Mouse (Mus musculus) right cerebral cortex, adult 2 months (tissue): ENCODE results near the gene Ror1.

Source experiments
- DNase-seq, 2 experiments: peaks; one replicate each; pipeline ENCODE4 v3.0.0; 2021 to 2022; ENCODE audit warnings: low spot score in 2 of 2

The Ror1 gene

DNA sequence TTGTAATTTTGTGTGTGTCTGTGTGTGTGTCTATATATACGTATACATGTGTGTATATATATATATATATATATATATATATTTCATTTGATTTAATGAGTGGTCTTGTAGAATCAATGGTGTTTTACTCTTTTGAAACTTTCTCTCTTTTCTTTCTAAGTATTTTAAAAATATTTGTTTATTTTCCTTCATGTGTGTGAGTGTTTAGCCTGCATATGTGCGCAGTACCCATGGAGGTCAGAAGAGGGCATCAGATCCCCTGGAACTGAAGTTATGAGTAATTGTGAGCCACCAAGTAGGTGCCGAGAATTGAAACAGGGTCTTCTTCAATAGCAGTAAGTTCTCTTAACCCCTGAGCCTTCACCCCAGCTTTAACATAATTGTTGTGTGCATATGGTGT is 20.8 kb downstream of the Ror1 start:
- no peak for DNase-seq

DNA sequence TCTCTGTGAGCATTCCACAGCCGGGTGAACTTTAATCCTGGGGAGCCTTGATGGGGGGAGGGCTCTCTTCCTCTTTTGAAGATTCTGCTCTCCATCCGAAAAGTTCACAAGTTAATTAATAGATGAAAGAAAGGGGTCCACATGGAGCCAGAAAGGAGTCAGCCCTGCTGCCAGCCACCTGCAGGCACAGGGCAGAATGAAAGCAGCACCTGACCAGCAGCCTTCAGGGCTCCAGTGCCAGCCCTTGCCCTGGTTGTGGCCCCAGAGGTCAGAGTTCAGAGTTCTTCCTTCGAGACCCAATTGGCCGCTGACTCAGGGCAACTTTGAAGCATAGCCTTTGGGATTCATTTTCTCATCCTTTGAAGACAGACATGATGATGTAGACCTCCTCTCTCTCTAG is 23.1 kb downstream of the Ror1 start:
- no peak for DNase-seq

DNA sequence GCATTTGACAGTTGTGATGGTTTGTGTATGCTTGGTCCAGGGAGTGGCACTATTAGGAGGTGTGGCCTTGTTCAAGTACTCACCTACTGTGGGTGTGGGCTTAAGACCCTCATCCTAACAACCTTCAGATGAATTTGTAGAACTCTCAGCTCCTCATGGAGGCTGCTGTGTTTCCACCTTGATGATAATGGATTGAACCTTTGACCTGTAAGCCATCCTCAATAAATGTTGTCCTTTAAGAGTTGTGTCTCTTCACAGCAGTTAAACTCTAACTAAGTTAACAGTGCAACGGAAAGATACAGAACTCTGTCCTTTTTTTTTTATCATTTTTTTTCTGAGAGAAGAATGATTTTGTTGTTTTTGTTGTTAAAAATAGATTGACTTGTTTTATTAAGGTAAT is 23.8 kb downstream of the Ror1 start:
- DNase-seq: no peak

DNA sequence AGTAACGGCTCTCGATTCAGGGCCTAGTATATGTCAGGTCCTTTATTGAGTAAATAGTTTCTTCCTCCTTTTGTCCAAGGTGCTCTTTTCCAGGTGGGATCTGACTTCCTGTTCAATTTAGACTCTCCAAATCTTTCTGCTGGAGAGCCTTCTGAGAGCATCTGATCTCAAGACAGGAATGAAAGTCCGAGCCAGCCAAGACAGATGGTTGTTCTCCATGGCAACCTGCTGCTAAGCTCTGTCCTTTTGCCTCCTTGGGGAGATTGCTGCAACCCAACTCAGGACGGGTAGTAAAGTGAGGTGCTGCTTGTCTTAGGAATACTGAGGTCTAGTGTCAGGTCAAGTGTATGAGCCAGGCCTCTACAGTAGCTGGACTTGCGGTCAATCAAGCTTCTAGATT is 25.0 kb downstream of the Ror1 start:
- no peak for DNase-seq

DNA sequence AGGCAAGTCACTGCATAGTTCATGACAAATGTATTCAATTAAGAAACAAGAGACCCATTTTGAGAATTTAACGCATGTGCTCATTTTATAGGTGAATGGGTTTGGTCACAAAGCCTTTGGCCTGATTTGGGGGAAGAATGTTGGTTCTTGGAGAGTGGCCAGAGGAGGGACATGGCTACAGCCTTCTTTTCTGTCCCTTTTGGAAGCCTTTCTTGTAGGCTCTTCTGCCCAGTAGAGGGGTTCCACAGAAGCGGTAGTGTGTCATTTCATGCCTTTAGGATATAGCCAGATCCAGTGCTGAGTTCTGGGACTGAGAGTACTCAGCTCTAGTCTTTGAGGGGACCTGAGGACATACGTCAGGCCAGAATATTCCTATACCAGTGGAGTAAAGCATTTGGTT is 26.8 kb downstream of the Ror1 start:
- DNase-seq: no peak

DNA sequence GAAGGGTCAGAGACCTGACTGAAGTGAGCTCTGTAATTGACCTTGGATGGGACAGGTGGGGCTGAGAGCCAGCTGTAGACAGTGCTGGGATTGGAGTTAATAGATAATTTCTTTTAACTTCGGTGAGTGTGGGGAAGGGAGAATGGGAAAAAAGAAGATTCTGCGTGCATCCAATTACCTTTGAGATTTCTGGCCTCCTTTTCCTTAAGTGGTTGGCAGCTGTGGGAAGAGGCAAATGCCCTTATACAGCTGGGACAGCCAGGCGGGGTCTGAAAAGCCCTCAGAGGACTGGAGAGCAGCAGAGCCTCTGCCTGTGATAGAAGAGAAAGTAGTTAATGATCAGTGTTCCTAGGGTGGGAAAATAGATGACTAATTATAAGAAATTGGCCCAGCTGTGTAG is 27.9 kb downstream of the Ror1 start:
- no peak for DNase-seq

DNA sequence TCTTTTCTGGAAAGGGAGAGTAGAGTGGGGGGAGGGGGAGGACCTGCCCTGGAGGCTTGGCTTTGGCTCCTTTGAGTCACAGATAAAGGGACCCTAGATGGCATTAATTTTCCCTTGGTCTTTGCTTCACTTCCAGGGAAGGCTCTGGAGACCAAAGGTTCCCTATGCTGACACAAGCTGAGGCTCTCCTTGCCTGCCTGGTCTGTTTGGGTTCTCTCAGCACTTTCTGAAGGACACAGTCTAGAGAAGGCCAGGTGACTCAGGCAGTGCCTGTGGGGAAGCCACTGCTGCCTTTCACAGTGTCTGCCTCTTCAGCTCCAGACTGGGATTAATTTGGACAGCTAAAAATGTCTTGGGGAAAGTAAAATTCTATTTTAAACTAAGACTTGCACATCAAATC is 28.5 kb downstream of the Ror1 start:
- no peak for DNase-seq

DNA sequence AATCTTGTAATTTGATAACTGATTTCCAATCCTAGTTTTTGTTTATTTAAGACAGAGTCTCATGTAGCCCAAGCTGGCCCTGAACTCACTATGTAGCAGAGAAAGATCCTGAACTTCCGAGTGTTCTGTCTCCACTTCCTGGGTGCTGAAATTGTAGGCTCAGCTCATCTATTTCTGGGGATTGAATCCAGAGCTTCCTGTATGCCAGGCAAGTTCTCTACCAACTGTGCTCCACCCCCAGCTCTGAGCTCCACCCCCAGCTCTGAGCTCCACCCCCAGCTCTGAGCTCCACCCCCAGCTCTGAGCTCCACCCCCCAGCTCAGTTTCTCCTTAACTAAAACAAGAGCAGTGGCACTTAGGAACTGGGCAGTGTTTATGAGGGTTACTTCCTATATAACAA is 29.3 kb downstream of the Ror1 start:
- DNase-seq: no peak

DNA sequence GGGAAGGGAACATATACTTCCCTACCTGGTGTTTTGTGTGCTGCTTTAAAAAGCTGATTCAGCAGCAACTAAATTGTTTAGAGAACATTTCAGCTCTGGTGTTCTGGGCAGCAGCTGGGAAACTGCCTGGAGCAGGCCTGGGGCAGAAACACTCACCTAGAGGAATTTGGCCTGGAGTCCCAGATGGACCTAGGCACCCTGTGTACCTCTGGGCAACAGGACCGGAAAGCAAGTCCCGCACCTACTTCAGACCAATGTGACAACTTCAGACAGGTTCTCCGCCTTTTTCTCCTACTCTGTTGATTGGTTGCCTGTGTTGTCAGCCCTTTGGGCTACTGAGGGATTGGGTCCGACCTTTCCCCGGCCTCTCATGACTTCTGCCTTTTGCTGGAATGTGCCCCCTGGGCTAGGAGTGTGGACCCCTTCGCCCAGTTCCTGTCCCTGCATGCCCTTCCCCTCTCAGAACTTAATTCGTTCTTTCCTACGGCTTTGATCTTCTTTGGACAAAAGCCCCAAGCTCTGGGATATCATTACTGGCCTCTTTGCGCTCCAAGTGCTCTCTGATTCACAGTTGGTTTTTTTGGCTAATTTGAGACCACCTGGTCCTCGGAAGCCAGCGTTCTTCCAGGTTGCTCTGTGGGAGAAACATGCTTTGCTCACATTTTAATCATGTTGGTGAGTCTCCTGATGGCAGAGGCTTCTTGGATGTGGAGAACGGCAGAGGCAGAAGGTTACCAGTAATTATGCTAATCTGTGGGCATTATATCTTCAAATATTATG is 31.1 kb downstream of the Ror1 start:
- no peak for DNase-seq

DNA sequence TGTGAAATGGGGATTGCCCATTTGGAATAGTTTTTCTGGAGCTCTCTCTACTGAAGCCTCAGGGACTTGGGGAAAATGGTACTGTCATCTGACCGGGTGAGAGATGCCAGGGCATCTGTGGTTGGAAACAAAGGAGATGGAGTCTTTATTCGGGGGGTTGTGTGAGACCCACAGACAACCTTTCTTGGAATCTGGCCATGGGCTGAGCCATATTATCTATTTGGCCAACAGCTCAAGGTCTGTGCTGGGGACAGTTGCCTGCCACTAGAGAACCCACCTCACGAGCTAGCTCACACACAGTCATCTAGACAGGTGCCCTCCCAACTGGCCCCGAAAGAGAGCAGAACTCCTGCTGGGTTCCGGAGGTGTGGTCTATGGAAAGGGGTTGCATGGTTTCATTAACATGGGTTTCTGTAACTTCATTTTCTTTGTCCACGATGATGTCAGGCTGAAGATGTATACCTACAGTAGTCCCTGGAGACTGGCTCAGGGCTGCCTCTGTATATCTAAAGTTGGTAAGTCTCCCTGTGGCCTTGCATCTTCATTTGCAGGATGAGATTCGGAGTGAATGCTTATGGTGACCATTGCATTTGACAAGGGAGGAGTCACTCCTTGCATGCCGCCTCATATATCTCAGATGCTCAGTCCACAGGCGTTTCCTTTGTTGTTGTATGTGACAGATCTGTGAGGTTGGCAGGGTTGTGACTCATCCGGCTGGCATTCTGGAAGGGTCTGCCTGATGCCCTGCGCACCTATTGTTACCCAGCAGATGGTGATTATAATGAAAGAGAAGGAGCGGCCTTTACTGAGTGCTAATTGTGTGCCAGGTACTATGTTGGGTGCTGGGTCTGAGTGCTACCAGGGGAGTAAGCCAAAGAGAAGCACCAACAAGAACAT is 32.7 kb downstream of the Ror1 start:
- DNase-seq: no peak

DNA sequence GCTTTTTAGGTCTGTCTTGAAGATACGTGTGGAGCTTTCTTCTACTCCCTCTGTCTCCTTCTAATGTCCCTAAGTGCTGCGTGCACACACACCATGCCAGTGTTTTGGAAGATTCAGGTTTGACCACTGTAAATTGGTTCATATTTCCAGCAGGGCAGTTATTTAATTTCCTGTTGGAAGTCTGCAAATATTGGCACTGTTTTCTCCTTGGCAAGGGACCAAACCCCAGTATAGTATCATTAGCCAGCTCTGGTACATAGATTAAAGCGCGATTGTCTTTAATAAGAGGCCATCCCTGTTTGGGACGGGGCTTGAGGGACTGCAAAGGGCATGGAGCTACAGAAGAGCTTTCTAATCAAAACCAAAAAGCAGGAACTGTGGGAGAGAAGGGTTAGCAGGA is 33.6 kb downstream of the Ror1 start:
- DNase-seq: no peak

DNA sequence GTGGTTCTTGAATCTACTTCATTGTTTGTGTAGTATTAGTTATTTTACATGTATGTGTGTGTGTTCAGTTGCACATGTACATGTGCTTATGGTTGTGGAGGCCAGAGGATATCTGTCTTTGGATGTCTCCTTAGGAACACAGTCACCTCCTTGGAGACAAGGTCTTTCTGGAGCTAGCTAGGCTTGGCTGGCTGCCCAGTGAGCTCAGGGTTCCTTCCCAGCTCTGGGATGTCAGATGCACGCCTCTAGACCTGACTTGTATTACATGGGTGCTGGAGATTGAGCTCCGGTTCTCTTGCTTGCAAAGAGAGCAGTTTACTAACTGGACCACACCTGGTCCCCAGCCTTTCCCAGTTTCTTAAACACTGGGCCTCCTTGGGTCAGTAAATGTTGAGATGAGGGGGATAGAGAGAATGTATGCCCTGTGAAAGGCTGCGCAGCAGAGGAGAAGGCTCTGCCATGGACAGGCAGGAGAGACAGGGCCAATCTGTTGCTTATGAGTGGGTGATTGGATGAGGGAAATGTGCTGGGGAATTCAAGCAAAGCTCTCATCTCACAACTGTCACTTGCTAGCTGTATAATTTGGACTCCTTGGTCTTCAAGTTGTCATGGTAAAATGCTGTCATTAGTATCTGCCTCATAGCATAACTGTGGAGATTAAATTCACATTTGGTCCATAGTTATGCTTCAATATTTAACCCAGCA is 35.3 kb downstream of the Ror1 start:
- no peak for DNase-seq

DNA sequence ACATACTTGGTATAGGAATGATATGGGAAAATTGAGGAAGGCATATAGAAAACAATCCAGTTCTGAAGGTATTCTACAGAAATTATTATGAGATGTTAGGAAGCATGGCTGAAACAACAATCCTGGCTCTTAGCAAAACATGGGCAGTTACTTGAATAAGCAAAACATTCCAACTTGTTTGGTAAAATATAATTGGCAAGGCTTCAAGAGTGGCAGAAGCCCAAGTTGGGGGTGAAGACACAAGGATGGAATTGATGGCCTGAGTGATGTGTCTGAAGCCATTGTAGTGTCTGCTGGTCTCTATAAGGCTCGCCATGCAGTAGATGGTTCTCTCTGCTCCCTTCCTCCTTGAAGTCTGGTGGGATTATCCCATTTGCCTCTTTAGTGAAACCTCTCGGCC is 35.9 kb downstream of the Ror1 start:
- DNase-seq: no peak

DNA sequence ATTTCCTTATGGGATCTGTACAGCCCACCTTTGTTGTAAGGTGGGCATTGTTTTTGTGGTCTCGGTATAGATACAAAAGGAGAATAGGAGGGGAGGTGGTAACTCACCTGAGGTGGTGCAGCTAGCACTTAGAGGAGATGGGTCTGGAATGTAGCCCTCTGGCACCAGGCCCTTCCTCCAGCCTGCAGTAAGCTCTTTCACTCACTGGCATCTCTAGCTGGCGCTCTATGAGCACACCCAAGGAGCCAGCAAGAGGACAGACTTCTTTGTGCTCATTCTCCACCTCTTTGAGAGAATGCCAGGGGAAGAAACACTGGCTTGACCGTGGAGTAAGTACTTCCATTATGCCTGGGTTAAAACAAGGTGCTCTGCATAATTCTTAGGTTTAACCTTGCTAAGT is 36.7 kb downstream of the Ror1 start:
- no peak for DNase-seq

DNA sequence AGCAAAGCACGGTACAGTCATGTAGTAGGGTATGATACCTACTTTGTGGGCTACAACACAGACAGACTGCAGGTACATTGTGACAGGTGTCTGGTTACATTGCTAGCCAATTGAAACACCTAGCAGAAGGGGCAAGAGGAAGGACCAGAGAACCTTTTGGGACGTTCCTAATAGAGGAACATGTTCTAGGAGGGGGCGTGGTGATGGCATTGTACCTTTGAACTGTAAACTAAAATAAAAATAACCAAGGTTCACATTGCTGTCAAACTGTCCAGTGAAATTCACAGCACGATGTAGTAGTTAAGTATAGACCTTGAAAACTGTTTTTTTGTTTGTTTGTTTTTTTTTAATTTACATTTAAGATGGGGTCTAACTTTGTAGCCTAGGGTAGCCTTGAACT is 40.5 kb downstream of the Ror1 start:
- no peak for DNase-seq

DNA sequence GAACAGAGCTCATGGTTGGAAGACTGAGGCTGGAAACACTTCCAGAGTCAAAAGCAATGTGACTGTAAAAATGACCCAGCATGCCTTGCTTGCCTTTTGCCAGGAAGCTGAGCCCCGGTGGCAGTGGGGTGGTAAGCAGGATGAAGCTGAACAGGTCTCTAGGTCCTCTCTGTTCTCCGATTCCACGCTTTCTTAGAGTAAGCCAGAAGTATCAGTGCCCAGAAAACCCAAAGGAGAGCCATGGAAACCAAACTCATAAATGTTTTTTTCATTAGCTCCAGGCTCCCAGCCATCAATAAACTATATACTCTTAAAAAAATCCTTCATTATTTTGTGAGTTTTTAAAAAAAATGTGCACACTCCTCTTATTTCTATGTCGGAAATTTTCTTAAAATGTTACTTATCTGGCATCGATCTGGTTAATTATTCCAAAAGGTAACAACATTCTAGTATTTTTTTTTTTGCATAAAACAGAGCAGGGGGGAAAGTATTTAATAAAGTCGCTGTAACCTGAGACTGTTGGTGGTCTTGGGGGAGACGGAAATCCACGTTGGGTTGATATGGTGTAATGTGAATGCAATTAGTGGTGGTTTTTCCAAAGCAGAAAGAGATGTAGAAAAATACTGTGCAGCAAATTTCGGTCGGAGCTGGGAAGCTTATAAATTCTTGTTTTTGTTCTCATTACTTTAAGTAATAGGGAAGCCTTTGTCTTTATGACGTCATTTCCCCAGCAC is 41.7 kb downstream of the Ror1 start:
- DNase-seq: no peak

DNA sequence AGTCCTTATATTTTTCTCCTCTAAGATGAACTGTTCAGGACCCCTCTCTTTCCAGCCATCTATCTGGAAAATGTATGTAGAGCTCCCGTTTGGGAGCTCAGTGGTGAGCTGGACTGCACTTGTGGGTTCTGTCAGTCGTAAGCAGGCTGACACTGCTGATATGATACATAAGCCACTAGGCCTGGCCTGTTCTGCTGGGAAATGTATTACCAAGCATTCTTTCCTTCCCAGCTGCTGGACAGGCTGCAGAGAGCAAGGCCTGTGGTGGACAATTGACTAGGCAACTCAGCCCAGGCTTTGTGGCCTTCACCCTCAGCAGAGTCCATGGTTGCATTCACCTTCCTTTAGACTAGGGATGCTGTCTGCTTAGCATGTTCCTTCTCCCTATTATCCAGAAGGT is 46.0 kb downstream of the Ror1 start:
- no peak for DNase-seq

DNA sequence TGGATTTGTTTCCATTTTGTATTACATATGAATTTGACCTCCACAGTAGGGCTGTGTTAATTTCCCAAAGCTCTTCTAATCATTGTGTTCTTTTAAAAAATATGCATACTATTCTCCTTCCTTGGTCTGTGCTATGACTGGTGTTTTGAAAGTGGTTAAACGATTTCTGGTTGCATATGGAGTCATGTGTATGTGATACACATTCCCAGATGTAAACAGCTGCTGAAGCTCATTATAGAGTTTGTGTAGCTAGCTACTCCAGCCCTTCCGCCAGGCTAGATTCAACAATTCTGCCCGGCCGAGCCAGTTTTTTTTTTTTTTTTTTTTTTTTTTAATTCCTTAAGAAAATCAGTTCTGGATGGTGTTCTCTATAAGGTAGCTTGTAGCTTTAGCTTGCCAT is 49.2 kb downstream of the Ror1 start:
- no peak for DNase-seq

DNA sequence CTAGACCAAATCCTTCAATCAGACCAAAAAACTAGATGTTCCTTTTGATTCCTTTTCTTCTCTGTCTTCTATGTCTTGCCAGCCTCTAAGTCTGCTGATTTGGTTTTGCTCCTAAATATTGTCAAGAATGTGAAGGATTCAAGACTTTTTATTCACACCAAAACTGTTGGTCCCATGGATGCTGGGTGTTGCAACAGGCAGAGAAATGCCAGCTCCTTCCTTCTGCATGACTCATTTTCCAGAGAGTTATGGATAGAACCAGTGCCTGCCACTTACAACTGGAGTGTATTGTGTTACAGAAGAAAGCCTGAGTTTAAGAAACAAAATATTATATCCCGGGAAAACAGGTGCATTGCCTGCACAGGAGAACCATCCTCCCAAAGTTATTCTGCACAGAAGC is 55.2 kb downstream of the Ror1 start:
- DNase-seq: no peak

DNA sequence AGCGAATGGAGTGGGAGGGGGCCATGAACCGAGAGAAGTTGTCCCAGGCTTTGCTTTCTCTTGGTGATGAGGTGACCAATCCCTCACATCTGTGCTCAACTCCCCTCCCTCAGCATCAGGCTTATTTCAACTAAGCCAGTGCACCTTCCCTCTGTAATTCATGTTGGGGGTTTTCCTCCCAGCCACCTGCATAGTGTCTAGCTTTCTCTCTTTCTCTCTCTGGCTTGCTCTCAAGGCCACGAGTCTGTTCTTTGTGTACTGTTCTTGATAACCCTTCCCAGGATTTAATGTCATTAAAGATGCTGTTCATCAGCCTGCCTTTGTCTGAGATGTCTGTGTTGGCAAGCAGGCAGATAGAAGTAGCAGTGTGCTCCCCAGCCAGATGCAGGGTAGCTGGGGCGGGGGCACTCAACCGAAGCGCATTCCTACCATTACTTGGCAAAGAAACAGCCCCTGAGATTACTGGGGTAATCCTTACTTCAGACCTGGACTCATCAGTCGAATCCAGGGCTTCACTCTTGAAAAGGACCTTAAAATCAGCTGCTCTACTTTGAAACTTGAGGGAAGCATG is 59.1 kb downstream of the Ror1 start:
- DNase-seq: no peak

DNA sequence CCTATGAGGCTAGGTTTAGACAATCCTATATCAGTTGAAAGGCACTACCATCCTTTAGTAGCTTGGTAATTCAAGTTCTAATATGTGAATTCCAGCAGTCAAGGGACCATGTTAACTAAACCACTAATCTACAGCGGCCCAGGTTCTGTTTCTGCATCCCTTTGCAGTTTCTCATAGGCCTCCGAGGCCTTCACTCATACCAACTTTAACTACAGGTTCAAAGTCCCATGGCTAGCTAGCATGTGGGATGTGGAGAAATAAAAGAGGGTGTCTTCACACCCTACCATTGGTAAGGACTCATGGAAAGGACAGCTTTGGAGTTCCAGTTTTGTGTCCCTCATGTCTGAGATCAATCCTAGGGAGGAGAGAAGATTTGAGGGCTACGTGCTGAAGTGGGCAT is 60.1 kb downstream of the Ror1 start:
- DNase-seq: no peak

DNA sequence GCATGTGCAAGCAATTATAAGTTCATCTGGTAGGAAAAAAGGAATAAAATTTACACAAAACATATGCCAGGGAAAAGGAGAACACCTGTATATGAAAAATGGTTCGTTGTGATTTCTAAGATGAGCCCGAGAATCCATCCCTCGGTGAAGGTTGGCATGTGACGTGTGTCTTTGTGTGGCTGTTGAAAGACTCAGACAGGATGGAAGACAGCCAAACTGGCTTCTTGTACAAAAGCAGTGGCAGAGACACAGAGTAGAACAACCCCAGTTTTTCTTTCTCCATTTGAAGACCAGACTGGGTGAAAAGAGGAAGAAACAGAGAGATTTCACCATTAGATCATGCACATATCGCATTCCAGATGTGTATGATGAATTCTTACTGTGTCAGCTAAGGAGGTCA is 62.8 kb downstream of the Ror1 start:
- DNase-seq: no peak
